Mouse (Mus musculus) skeletal muscle tissue, adult 2 months (tissue): Measurements from ENCODE around the gene Pxmp4.
A peak's percentile ranks its signal among the peaks of the same experiment; 100 is the strongest.

Experiments used
- DNase-seq: peaks from one replicate; pipeline ENCODE4 v3.0.0-alpha.2; 2012; ENCODE audit warnings: low read depth, low spot score

The Pxmp4 gene

DNA sequence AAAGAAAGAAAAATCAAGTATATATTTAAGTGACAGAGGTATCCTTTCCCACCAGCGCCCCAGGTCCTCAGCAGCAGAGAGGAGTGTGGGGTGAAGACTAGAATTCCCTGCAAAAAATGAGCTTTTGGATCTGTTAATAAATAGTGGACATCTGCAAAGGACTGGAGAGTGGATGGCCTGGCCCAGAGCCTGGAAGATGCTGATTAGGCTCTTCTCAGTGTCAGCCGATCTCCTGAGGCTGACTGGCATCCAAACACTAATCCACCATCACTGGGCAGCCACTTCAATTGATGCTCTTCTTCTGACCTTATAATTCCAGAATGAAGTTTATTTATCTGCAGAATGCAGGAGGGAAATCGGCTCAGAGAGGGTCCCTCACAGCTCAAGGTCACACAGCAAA is 30.5 kb downstream of the Pxmp4 start:
- DNase-seq = no peak

DNA sequence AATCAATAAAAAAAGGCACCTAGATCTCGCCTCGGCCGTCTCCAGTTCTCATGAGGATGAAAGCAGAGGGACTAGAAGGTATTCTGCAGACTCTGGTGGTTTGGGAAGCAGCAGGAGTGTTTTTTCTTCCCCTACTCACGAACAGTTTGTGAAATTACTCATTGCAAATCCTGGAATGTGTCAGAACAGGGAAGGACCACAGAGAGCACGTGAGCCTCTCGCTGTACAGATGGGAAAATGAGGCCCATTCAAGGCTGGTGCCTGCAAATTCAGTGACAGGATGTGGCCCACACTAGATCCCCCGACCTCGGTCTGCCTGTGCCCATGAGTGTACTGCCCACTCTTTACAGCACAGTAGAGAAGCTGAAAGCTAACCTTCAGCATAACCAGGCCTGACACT is 31.5 kb downstream of the Pxmp4 start:
- DNase-seq = no peak

DNA sequence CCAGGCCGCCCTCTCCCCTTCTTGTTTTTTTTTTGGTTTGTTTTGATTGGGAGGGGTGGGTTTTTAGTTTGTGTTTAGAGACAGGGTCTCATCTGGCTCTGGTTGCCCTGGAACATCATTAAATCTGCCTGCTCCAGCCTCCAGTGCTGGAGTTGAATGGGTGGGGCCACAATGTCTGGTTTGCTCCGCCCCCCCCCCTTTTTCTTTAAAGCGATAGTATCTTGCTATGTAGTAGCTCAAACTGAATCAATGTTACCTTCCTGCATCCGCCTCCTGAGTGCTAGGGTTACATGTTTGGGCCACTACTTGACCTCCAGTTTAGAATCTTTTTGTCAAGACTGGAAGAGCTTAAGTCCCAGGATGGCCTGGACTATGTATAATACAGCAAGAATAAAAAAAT is 32.2 kb downstream of the Pxmp4 start:
- DNase-seq = no peak

DNA sequence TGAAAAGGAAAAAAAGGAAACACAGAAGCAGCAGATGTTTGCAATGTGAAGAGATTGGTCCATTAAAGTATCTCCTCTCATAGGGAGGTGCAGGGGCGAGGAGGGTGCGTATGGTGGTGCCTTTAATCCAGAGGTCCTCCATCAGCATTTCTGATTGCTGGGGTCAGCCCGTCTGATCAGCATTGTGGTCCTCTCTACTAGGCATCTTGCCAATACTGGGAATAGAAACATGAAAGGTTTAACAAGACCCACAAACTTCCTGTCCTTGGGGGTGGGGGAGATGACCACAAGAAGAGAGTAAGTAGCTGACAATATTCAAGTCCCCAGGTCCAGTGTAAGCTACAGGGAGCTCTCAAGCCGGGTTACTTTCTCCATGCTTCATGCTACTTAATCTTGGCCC is 32.8 kb downstream of the Pxmp4 start:
- no peak for DNase-seq

DNA sequence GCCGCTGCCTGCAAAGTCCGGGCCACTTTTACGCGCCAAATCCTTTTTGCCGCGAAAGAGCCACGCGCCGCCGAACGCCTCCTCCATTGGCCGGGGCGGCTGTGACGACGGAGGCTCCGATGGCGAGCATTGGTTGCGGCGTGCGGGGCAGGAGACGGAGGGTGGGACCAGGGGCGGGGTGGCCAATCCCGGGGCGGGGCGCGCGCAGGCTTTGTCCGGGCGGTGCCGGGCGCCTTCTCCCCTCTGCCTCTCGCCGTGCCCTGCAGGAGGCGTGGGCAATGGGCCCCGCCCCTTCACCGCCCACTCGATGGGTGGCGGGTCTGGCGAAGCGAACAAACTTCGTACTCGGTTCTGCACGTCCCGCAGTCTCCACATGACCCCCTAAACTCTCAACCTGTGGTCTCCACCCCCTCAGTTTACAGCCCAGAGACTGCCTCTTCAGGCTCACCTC is 33.6 kb downstream of the Pxmp4 start, which contains the start of gene E2f1:
E2f1 (minus strand) TSS at position 57 of the 451 bp plus-strand sequence.
- DNase-seq = peak; percentile 85

DNA sequence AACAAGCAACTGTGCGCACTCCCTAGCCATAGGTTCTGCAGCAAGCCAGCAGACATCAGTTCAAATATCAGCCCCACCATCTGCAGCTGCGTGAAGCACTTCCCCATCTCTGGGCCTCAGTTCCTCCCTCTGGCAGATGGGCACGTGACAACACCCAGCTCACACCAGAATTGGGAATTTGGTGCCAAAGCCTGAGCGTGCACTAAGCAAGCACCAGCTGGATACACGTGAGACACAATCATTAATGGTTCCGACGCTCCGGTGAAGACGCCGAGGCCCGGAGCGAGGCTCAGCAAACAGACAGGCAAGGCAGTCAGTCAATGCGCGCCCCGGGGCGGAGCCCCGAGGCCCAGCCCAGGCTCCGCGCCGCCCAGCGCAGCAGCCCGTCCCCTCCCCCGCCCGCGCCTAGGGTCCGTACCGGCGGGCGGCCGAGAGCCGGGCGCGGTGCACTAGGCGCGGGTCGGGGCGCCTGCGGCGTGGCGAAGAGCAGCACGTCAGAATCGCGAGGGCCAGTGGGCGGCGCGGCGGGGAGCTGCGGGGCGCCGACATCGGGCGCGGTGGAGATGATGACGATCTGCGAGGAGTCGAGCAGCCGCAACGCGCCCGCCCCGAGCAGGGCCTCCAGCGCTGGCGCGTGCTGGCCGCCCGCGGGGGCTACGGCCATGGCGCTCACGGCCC is 34.3 kb downstream of the Pxmp4 start:
- peak; percentile 45 for DNase-seq

DNA sequence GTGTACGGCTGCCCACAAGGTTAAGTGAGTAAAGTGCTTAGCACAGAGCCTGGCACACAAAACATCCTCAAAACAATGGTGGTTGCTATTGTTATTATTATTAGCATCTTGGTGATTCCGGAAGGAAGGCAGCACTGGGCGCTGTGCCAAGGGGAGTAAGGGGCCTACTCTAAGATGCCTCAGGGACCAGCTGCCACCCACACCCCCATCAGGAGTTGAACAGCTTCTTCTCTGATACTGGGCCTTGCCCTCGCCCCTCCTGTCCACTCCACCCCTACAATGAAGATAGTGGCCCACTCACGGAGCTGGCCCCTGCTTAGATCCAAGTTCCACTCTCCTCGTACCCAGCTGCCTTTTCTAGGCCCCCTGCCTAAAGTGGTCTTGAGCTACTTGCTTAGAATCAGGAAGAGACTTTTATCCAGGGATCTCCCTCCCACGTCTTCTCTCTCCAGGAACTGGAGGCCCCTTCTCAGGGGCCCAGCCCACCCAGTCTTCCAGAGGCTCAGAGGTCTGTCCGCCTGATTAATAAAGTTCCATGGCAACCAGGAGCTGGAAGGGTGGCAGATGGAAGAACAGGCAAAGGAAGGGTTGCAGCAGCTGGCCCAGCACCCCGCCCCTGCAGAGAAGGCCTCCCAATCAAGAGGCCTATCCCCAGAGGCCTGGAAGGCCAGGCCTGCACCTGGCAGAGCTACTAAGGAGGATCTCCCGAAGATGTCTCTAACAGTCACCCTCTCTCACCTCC is 35.0 kb downstream of the Pxmp4 start:
- no peak for DNase-seq

DNA sequence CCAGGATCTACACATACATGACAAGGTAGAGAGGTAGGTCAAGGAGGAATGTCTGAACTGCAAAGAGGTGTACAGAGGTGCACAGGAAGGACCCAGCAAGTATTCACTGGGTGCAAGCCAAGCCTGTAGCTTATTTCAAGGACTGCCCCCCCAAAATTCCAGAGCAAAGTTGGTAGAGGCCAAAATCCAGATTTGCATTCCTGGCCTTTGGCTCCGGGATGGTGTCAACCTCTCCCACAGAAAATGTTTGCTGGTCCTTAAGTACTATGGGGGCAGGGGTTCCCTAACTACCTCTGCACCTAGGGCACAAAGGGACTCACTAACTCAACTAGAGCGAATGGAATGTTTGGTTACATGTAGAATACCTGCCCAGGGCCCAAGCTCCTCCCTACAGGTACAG is 35.7 kb downstream of the Pxmp4 start:
- DNase-seq = no peak

DNA sequence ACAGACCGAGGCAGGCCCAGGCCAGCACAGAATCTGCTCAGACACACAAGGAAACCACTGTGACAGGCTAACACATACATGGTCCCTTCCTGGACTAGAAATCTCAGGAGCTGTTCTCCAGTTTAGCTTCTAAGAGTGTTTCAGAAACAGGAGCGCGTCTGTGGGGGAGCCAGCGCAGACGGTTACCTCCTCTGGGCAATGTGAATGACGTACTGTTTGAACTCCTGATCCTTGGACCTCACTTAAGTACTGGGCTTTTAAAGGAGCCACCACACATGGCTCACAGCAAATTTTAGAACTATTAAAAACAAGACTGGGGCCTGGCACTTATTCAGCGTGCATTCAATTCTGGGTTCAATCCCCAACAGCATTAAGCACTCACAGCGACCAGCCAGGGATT is 36.9 kb downstream of the Pxmp4 start:
- DNase-seq = no peak

DNA sequence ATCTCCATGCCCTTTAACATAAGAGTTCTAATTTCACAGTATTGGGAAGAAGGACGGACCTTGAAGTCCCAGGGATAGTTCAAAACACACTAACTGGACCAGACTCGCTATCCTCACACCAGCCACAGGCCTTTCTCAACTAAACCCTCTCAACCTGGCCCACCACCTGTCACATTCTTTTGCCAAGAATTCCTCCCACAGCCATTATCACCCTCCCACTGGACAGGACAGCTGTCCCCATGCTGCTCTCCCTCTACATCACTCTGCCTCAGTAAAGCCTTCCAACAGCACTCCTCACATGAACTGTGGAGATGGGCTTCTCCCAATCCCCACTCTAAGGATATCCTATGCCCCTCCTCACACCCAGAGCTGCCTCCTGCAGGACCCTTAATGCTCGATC is 37.9 kb downstream of the Pxmp4 start:
- no peak for DNase-seq

DNA sequence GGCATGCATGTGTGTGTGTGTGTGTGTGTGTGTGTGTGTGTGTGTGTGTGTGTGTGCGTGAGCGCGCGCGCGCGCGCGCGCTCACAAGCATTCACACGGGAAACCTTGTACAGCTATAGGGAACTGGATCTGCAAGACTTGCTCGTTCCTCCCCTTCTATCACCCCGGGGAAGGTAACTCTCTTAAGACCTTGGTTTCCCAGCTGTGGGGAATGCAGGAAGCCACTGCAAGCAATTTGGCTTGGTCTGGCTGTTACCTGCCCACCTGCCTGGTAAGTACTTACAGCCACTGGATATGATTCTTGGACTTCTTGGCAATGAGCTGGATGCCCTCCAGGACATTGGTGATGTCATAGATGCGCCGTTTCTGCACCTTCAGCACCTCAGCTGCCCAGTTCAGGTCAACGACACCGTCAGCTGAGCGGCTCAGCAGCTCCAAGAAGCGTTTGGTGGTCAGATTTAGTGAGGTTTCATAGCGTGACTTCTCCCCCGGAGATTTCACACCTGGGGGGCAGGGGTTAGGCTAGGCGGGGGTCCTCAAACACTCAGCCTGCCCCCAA is 39.8 kb downstream of the Pxmp4 start:
- no peak for DNase-seq

DNA sequence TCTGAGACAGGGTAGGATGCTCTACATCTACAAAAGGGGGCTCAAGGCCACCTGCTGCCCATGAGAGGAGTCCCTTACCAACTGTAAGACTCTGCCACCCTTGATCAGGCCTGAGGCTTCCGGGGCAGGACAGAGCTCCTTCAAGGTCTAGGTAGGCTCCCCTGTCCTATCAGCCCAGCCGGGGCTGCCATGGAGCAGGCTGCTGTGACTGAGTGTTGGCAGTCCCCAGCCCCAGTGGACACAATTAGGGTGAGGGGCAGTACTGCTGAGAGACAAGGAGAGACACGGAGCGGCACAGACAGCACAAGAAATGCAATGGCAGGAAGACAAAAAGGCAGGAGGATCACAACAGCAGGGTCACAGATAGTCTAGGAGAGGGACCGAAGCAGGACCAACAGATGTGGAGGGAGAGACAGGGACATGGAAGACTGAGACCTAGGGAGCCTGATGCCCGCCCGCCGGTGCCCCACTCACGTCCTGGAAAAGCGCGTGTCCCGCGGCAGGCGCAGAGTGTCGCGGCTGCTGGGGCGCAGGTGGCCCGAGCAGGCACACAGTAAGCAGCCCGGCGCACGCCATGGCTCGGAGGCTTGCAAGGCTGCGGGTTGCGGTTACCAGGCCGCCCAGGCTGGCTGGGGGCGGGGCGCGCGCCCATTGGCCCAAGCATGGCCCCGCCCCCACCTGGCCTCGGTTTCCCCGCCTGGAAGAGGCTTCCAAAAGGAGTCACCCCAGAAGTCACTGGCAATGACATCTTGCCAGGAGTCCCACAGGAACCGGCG is 45.1 kb downstream of the Pxmp4 start, which contains the start of gene Necab3:
Necab3 (minus strand) TSS at position 627 of the 776 bp plus-strand sequence.
- DNase-seq = peak; percentile 53

DNA sequence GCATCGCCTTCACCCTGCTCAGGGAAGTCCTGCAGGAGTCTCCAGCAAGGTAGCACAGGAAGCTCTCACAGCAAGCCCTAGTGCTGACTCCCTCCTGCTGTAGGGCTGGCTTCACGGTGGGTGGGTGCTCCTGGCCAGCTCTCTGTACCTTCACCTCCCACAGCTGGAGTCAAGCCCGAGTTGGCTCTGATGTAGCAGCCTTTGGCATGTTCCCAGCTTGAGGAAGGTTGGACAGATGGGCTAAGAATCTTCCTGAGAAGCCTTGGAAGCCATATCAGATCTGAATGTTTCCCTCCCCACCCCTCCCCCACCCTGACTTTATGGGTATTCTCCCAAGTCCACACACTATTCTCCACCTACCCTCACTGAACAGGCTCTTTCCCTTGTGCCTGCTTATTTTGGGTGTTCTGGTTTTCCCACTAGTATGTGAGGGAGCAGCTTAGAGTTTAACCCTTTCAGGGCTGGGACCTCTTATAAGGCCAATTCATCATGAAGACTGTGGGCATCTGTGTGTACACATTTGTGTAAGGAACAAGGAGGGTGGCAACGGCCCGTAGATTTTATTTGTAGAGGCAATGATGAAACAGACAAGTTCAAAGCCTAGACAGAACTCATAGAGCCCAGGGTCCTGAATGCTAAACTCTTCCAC is 46.2 kb downstream of the Pxmp4 start:
- no peak for DNase-seq

DNA sequence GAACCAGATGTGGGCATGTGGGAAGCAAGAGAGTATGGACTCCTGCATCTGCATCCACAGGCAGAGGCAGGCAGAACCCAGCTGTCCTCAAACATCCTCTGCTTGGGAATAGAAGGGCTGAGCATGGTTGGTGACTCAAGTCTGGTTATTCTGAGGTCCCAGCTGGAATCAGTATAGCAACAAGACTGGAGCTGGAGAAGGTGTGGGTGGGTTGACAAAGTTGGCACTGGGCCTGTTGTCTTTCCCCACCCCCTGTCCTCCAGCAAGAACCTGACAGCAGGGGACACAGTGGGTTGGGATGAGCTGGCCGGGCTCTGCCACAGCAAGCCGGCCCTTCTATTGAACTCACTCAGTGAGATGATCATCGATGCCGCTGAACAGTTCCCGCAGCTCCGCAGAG is 48.3 kb downstream of the Pxmp4 start:
- no peak for DNase-seq

DNA sequence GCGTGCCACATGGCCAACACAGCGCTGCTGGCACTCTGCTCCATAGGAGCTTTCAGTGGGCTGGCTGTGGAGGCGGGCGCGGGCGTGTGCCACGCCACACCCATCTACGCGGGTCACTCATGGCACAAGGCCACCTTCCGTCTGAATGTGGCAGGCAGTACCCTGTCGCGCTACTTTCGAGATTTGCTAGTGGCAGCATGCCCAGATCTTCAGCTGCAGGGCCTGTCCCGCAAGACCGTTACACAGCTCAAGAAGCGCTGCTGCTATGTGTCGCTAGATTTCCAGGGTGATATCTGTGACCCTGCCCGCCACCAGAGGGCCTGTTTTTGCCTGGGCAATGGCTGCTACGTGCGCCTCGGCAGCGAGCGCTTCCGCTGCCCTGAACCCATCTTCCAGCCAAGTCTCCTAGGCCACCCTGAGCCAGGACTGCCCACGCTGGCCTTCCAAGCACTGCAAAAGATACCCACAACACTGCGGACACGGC is 51.0 kb downstream of the Pxmp4 start:
- DNase-seq = peak; percentile 72

DNA sequence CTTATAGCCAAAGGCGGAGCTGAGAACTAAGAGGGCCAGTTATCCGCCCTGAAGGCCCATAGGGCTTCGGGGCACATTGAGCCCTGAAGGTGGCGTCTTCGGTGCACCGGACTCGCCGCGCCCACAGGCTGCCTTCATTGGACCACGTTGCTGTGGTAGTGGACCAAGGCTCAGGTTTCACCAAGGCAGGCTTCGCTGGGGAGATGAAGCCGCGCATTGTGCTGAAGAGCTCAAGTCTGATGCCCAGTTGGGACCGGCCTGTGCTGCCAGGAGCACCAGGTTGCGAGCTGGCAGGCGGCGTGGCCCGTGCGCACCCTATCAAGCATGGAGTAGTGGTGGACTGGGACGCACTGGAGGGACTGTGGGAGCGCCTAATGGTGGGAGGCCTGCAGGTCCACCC is 51.6 kb downstream of the Pxmp4 start:
- DNase-seq = no peak

DNA sequence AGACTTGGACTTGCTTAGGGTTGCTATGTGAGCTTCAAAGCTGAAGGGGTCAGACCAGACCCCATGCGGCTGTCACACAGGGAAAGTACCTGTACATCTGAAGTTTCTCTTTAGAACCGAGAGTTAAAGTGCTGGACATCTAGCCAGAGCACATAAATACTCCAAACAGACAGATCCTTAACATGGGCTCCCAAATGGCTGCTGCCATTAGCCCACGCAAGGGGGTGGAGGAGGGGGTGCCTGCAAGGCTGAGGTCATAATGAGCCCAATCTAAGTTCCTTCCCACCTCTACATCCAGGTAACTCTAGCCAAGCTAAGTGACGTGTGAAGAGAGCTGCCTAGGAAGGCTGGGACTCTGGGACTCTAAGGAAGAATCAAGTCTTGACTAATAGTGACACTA is 52.0 kb downstream of the Pxmp4 start, which contains the start of gene Actl10:
Actl10 (plus strand) TSS at position 301 of the 400 bp plus-strand sequence.
- DNase-seq = no peak

DNA sequence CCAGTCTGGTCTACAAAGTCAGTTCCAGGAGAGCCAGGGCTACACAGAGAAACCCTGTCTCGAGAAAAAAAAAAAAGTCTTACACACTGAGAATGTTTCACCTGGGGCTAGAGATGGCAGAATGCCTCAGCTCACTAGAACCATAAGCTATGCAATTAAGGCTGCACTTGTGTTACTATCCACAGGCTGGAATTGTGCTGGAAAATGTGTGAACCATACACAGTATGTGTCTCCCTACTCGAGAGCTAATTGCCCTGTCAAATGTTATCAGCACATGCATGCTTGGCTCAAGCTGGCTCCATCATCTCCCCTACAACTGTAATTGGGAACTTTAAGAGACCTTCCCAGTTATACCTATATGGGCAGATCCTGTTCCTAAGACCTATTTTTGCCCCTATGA is 52.6 kb downstream of the Pxmp4 start:
- no peak for DNase-seq

DNA sequence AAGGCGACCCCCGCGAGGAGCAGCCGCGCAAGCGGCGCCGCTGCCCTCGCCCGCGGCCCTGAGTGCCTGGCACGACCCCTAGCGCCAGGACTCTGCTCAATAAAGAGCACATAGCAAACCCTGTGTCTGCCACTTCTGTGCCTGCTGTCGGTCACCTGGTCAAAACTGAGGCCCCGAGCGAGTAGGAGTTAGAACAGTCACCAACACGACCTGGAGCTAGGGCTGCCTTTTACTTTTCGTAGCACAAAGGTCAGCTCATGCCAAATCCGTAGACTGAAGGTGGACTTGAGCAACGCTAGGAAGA is 53.7 kb downstream of the Pxmp4 start:
- DNase-seq = no peak

DNA sequence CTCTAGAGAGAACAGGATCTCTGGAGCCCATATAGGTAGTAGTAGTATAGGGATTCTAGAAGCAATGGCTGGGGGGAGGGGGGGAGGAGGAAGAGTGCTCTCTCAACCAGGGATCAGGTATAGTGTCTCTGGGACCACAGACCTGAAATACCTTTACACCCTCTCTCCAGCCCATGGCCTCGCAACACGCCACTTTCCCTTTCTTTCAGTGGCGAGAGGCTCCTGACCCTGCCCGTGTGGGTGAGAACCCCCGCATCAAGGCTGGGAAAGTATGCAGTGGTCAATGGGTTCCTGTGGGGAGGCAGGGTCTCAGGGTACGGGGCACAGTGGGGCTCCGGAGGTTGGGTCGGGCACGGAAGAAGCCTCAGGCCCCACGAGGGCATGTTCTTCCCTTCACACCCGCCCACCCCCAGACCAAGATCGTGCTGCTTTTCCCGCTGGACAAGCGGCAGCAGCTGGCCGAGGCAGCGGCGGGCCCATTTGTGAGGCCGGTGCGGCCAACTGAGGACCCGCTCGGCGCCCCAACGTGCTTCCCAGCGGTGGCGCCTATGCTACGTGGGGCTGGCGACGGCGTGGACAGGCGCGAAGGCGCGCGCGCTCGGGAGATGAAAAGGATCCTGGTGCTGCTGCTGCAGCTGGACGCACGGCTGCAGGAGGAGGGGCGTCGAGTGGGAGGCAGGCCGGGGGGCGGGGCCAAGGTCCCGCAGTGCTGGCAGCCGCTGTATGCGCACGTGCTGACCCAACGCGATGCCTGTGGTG is 54.2 kb downstream of the Pxmp4 start:
- no peak for DNase-seq

DNA sequence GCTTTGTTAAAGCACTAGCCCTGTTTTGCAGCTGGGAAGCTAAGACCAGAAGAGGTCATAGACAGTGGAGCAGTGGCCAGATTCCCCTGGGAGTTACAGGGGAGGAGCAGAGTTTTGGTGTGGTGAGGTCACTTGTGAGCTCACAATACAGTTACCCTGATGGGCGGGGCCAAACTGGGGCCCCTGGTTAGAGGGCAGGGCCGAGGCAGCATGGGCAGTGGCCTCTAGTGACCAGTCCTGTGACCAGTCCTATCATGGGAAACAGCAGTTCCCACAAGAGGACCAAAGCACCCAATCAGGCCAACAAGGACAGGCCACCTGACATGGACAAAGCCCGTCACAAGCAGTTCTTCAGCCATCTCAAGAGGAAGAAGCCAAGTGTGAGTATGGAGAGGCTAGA is 54.8 kb downstream of the Pxmp4 start:
- DNase-seq = peak; percentile 48
